Comparison of ENCODE assay signal across 8 mouse cellular contexts in the genomic region with DNA sequence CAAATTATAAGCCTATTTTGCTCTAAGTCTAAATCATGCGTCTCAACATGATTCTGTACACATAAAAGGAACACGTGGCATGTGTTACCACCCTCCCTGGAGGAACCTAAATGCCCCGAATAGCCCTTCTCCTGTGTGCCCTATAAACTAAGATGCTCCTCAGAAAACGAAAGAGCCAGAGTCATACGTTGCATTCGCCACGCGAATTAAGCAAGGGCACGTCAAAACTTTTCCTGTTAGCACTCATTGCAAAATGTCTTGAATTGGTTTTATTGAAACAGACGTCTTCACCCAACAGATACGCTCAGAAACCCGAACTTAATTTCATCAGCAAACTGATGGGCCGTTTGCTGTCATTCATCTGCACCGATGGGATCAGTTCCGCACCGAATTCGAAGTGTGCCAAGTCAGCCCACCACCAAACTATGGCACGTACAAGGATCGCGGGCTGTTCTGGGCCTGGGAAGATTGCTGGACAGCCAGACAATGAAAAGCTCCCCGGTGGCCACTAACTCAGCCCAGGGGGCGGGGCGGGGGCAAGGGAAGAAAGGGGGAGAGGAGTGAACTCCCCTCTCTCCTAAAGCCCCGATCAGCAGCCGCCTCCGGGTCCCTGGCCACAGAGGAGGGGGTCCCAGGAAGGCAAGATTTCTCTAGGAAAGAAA. TPM values are rescaled to one million over a fixed set of nuclear protein-coding genes. Genes with fewer than 3 reads are reported as not detected.
DNase-seq lines count a peak whose midpoint lies in the region; ATAC-seq and TF ChIP-seq lines count a peak whose summit lies in the region.

No protein-coding gene starts in this region.

- no peak overlapping the region for H3K27ac ChIP-seq in thymus, adult 2 months (ENCODE audit: control insufficient read depth, insufficient read depth, low read length)
- peak overlapping the region; percentile 92 for H3K27ac ChIP-seq in embryonic facial prominence, embryonic 10.5 days (replicated peaks)
- peak overlapping the region; percentile 83; the same call in 1 of the 2 replicates for H3K27ac ChIP-seq in limb, embryonic 14.5 days (replicated peaks; ENCODE audit: low read depth, low read length)

- no peaks in the 10 kb centered on the region for H3K36me3 ChIP-seq in thymus, adult 2 months (ENCODE audit: control insufficient read depth, insufficient read depth, low read length)
- H3K36me3 ChIP-seq in embryonic facial prominence, embryonic 10.5 days (replicated peaks): peaks cover 9% of the 10 kb centered on the region
- H3K36me3 ChIP-seq in limb, embryonic 14.5 days (ENCODE audit: control insufficient read depth, insufficient read depth, low read length): no peaks in the 10 kb centered on the region

- TF ChIP-seq POLR2A in thymus, adult 2 months (IDR thresholded peaks at IDR 0.05; ENCODE audit: control insufficient read depth, extremely low read depth, insufficient read depth, low read length, poor library complexity): no peak
- no peak for TF ChIP-seq POLR2A in limb, embryonic 14.5 days (IDR thresholded peaks at IDR 0.05; ENCODE audit: borderline replicate concordance, extremely low read depth, insufficient read depth, insufficient read length)

- no peak for ATAC-seq in limb, embryonic 14.5 days (ENCODE audit: low FRiP score, low read depth)

- DNase-seq in thymus, adult 2 months: peak; percentile 21
- DNase-seq in thymus, postnatal 10 days (ENCODE audit: low spot score in 2 of 2): no peak
- DNase-seq in embryonic facial prominence, embryonic 10.5 days (ENCODE audit: low spot score): peak; percentile 80
- peak; percentile 53 to 54 for DNase-seq in heart, postnatal 14 days
- no peak for DNase-seq in limb, embryonic 14.5 days (ENCODE audit: low spot score)
- DNase-seq in neural tube, embryonic 10.5 days (ENCODE audit: extremely low spot score, low spot score): peak; percentile 85
- no peak for DNase-seq in natural killer cell, adult 2 months (ENCODE audit: low spot score in 2 of 2)
- DNase-seq in right cerebral cortex, postnatal 36 days (ENCODE audit: low spot score in 2 of 2): no peak

- TF ChIP-seq CTCF in thymus, adult 2 months (IDR thresholded peaks at IDR 0.05; ENCODE audit: borderline replicate concordance, control insufficient read depth, extremely low read depth, insufficient read depth, low read length, poor library complexity): no peak

- H3K9me3 ChIP-seq in embryonic facial prominence, embryonic 10.5 days: no peaks in the 10 kb centered on the region
- no peaks in the 10 kb centered on the region for H3K9me3 ChIP-seq in limb, embryonic 14.5 days (ENCODE audit: control insufficient read depth, low read length)

- H3K27me3 ChIP-seq in thymus, adult 2 months (ENCODE audit: control insufficient read depth, insufficient read depth, low read length): no peaks in the 10 kb centered on the region
- no peaks in the 10 kb centered on the region for H3K27me3 ChIP-seq in embryonic facial prominence, embryonic 10.5 days (replicated peaks; ENCODE audit: low read depth, poor library complexity, severe bottlenecking)
- no peaks in the 10 kb centered on the region for H3K27me3 ChIP-seq in limb, embryonic 14.5 days (ENCODE audit: control insufficient read depth, insufficient read depth, low read length)

- intact Hi-C loops in heart, postnatal 14 days (cut with DNase I): loop anchor here (5.0 kb wide), 3 partner anchors 40 to 125 kb away; no protein-coding TSS in a partner anchor

- H3K4me3 ChIP-seq in thymus, adult 2 months (ENCODE audit: control insufficient read depth, insufficient read depth, low read length): peak overlapping the region; percentile 77
- H3K4me3 ChIP-seq in embryonic facial prominence, embryonic 10.5 days: peak overlapping the region; percentile 90
- peak overlapping the region; percentile 84 for H3K4me3 ChIP-seq in limb, embryonic 14.5 days (replicated peaks; ENCODE audit: low read length)

- H3K9ac ChIP-seq in limb, embryonic 14.5 days (ENCODE audit: low read depth, low read length, severe bottlenecking): peak overlapping the region; percentile 85

- peak overlapping the region; percentile 76 for H3K4me2 ChIP-seq in limb, embryonic 14.5 days (replicated peaks; ENCODE audit: low read depth, low read length, severe bottlenecking)

- WGBS in thymus, adult 2 months: 2% methylated on average over 26 of the region's 26 CpGs
- under 1% methylated on average over 26 of the region's 26 CpGs for WGBS in embryonic facial prominence, embryonic 10.5 days
- WGBS in limb, embryonic 14.5 days: 1% methylated on average over 26 of the region's 26 CpGs

- H3K4me1 ChIP-seq in thymus, adult 2 months (replicated peaks; ENCODE audit: control insufficient read depth, insufficient read depth, low read length): peaks cover 13% of the 10 kb centered on the region
- peaks cover 41% of the 10 kb centered on the region for H3K4me1 ChIP-seq in embryonic facial prominence, embryonic 10.5 days
- H3K4me1 ChIP-seq in limb, embryonic 14.5 days (ENCODE audit: control insufficient read depth, insufficient read depth, low read length): peaks cover 22% of the 10 kb centered on the region

RNA-seq across cellular contexts. Expression of a gene that starts 1.2 kb away (rescaled TPM):
- polyA plus RNA-seq in thymus, adult 2 months (2012; rRNA removed): 24.7 and 25.3 TPM in 2 replicates
- polyA plus RNA-seq in embryonic facial prominence, embryonic 10.5 days (2016; fragmentation: Nextera tagmentation; extraction: Ambion mirVana): 41.1 and 42.0 TPM in 2 replicates
- total RNA-seq in heart, postnatal 14 days (2021): 10 to 100 TPM; 15.5 to 17.4 TPM
- polyA plus RNA-seq in limb, embryonic 14.5 days (2012; rRNA removed): 69.9 and 74.4 TPM in 2 replicates
- polyA plus RNA-seq in limb, embryonic 14.5 days (2014; fragmentation: Nextera tagmentation; extraction: Ambion mirVana): 78.1 TPM in 2 replicates

RNA-seq across cellular contexts. Expression of a gene that starts 9.0 kb away (rescaled TPM):
- 18.0 and 20.4 TPM in 2 replicates for polyA plus RNA-seq in thymus, adult 2 months (2012; rRNA removed)
- 135 and 144 TPM in 2 replicates for polyA plus RNA-seq in embryonic facial prominence, embryonic 10.5 days (2016; fragmentation: Nextera tagmentation; extraction: Ambion mirVana)
- 10 to 100 TPM; 41.3 to 46.9 TPM for total RNA-seq in heart, postnatal 14 days (2021)
- 34.8 and 38.5 TPM in 2 replicates for polyA plus RNA-seq in limb, embryonic 14.5 days (2012; rRNA removed)
- polyA plus RNA-seq in limb, embryonic 14.5 days (2014; fragmentation: Nextera tagmentation; extraction: Ambion mirVana): 125 and 128 TPM in 2 replicates

Comparison
In these comparisons a context has a peak if more than half of its experiments do, and no peak if none do; other contexts are left out.
1. DNase-seq: peak in thymus, adult 2 months (single experiment), embryonic facial prominence, embryonic 10.5 days (single experiment), heart, postnatal 14 days (2 of 2) and neural tube, embryonic 10.5 days (single experiment); none in thymus, postnatal 10 days (0 of 2), limb, embryonic 14.5 days (single experiment), natural killer cell, adult 2 months (0 of 2) and right cerebral cortex, postnatal 36 days (0 of 2).
2. Peak in every context shown above with its lines, with median percentiles within 50 percentile points of each other: H3K4me3 ChIP-seq.